8 mouse cellular contexts compared by ENCODE assay signal in genomic region chr7:128474322-128474721, GRCm38 (mm10). TPM values are rescaled to one million over a fixed set of nuclear protein-coding genes. Genes with fewer than 3 reads are reported as not detected.
DNase-seq lines count a peak whose midpoint lies in the region; ATAC-seq lines count a peak whose summit lies in the region.

No protein-coding gene starts in this region.

- H3K4me2 ChIP-seq in hindbrain, embryonic 12.5 days (replicated peaks): peak overlapping the region; percentile 29

- H3K9ac ChIP-seq in hindbrain, embryonic 12.5 days: no peak overlapping the region

- WGBS in hindbrain, embryonic 12.5 days: 38% methylated on average over 10 of the region's 10 CpGs

- no peaks in the 10 kb centered on the region for H3K27me3 ChIP-seq in hindbrain, embryonic 12.5 days

- H3K36me3 ChIP-seq in hindbrain, embryonic 12.5 days: no peaks in the 10 kb centered on the region

- peak; percentile 20 for DNase-seq in WW6 (ENCODE audit: low read depth, low spot score)
- peak; percentile 93 to 95 for DNase-seq in cerebellum, postnatal 10 days
- peak; percentile 13 to 50 for DNase-seq in frontal cortex, postnatal 10 days (ENCODE audit: low spot score in 2 of 2)
- peak; percentile 35 to 68 for DNase-seq in layer of hippocampus, postnatal 25 days (ENCODE audit: extremely low spot score in 1 of 2, low spot score in 1 of 2)
- peak; percentile 59 for DNase-seq in right cerebral cortex, postnatal 14 days

- no peak overlapping the region for H3K27ac ChIP-seq in hindbrain, embryonic 12.5 days

- H3K4me1 ChIP-seq in hindbrain, embryonic 12.5 days: no peaks in the 10 kb centered on the region

- ATAC-seq in hindbrain, embryonic 12.5 days (ENCODE audit: low FRiP score): peak; percentile 72; the same call in 1 of the 2 replicates
- ATAC-seq in megakaryocyte, adult 5-6 weeks (ENCODE audit: poor library complexity, severe bottlenecking): peak; percentile 49; the same call in 1 of the 2 replicates
- no peak for ATAC-seq in activated CD4-positive, CD25-positive, alpha-beta regulatory T cell, adult 4 months

- H3K9me3 ChIP-seq in hindbrain, embryonic 12.5 days (replicated peaks): no peaks in the 10 kb centered on the region

- H3K4me3 ChIP-seq in hindbrain, embryonic 12.5 days: 0 out of 2 replicates have a peak overlapping the region, but pooled peaks have one; percentile 6

RNA-seq across cellular contexts. Expression of gene Tial1, which starts 12.8 kb away (rescaled TPM):
- 35.3 and 38.3 TPM in 2 replicates for polyA plus RNA-seq in hindbrain, embryonic 12.5 days (2016; fragmentation: Nextera tagmentation; extraction: Ambion mirVana)
- total RNA-seq in layer of hippocampus, postnatal 25 days (2021): 100 to 1,000 TPM in 1 of 2 experiments, 10 to 100 TPM in 1; 92.6 to 117 TPM
- 166 and 174 TPM in 2 replicates for total RNA-seq in megakaryocyte, adult 5-6 weeks (2015)
- 48.4 and 59.1 TPM in 2 replicates for total RNA-seq in megakaryocyte, adult 5-6 weeks (2017)
- polyA plus RNA-seq in activated CD4-positive, CD25-positive, alpha-beta regulatory T cell, adult 4 months (2017; shearing (Covaris generic)): 10 to 100 TPM; 22.6 to 37.2 TPM

RNA-seq across cellular contexts. Expression of gene Bag3, which starts 49.1 kb away (rescaled TPM):
- 5.6 and 6.4 TPM in 2 replicates for polyA plus RNA-seq in hindbrain, embryonic 12.5 days (2016; fragmentation: Nextera tagmentation; extraction: Ambion mirVana)
- 1 to 10 TPM; 9.7 TPM for total RNA-seq in layer of hippocampus, postnatal 25 days (2021)
- 8.8 and 11.1 TPM in 2 replicates for total RNA-seq in megakaryocyte, adult 5-6 weeks (2015)
- 7.6 and 7.7 TPM in 2 replicates for total RNA-seq in megakaryocyte, adult 5-6 weeks (2017)
- polyA plus RNA-seq in activated CD4-positive, CD25-positive, alpha-beta regulatory T cell, adult 4 months (2017; shearing (Covaris generic)): 10 to 100 TPM in 1 of 2 experiments, 1 to 10 TPM in 1; 5.8 to 13.0 TPM

RNA-seq across cellular contexts. Expression of gene Rgs10, which starts 55.8 kb away (rescaled TPM):
- 13.5 and 16.7 TPM in 2 replicates for polyA plus RNA-seq in hindbrain, embryonic 12.5 days (2016; fragmentation: Nextera tagmentation; extraction: Ambion mirVana)
- total RNA-seq in layer of hippocampus, postnatal 25 days (2021): 10 to 100 TPM; 42.3 to 48.8 TPM
- total RNA-seq in megakaryocyte, adult 5-6 weeks (2015): 155 and 159 TPM in 2 replicates
- 158 and 165 TPM in 2 replicates for total RNA-seq in megakaryocyte, adult 5-6 weeks (2017)
- polyA plus RNA-seq in activated CD4-positive, CD25-positive, alpha-beta regulatory T cell, adult 4 months (2017; shearing (Covaris generic)): 100 to 1,000 TPM; 294 to 357 TPM

Comparison
In these comparisons a context has a peak if more than half of its experiments do, and no peak if none do; other contexts are left out.
1. DNase-seq: peak in every context shown above with its lines; median percentile 94 in cerebellum, postnatal 10 days; 59 in right cerebral cortex, postnatal 14 days; 52 in layer of hippocampus, postnatal 25 days; 32 in frontal cortex, postnatal 10 days; 20 in WW6.